Mouse (Mus musculus) forebrain, postnatal 0 days (tissue): Measurements from ENCODE around the gene Rprd2. TPM values are rescaled to one million over a fixed set of nuclear protein-coding genes. Genes with fewer than 3 reads are reported as not detected.

Source experiments
- ATAC-seq: fragments of 200-750 bp; cut with Nextera tagmentation; 2 replicates; pipeline ENCODE4 v1.8.0; 2017; ENCODE audit warnings: mild to moderate bottlenecking, moderate library complexity
- DNase-seq: peaks from one replicate; pipeline ENCODE4 v3.0.0-alpha.2; 2015
- H3K27ac ChIP-seq: fragments of 300-500 bp; sonication (generic); 2 replicates; pipeline ENCODE4 v1.5.1; 2014; ENCODE audit warnings: low read depth, mild to moderate bottlenecking, antibody characterized with exemption, low read length, moderate library complexity, mixed read lengths
- H3K27me3 ChIP-seq: fragments of 300-500 bp; sonication (generic); 2 replicates; pipeline ENCODE4 v1.6.1; 2014; ENCODE audit warnings: mild to moderate bottlenecking, low read length, mixed read lengths; ENCODE audit not compliant: insufficient read depth
- H3K36me3 ChIP-seq: fragments of 300-500 bp; sonication (generic); 2 replicates; pipeline ENCODE4 v1.6.1; 2014; ENCODE audit warnings: mild to moderate bottlenecking, moderate library complexity; ENCODE audit not compliant: insufficient read depth
- H3K4me1 ChIP-seq: fragments of 300-500 bp; sonication (generic); 2 replicates; pipeline ENCODE4 v1.6.1; 2014; ENCODE audit warnings: antibody characterized with exemption; ENCODE audit not compliant: insufficient read depth
- H3K4me2 ChIP-seq: fragments of 300-500 bp; sonication (generic); 2 replicates; pipeline ENCODE4 v1.6.1; 2014; ENCODE audit warnings: low read depth, mild to moderate bottlenecking, moderate library complexity
- H3K4me3 ChIP-seq: fragments of 300-500 bp; sonication (generic); 2 replicates; pipeline ENCODE4 v1.5.1; 2014; ENCODE audit warnings: low read depth, low read length, mixed read lengths
- H3K9ac ChIP-seq: fragments of 300-500 bp; sonication (generic); 2 replicates; pipeline ENCODE4 v1.6.1; 2014; ENCODE audit warnings: mild to moderate bottlenecking
- H3K9me3 ChIP-seq: fragments of 300-500 bp; sonication (generic); 2 replicates; pipeline ENCODE4 v1.6.1; 2016; ENCODE audit warnings: low read length
- CTCF ChIP-seq: sonication (generic); IDR thresholded peaks from 2 replicates; pipeline ENCODE4 v1.5.1; 2016; ENCODE audit warnings: antibody characterized with exemption, control low read depth, low read depth
- WGBS: fragments of 180-500 bp; shearing (Covaris S2); extraction: QIAGEN DNeasy Blood & Tissue Kit; methylation state at CpG from one replicate; pipeline ENCODE4 v1.1.7; 2014; 5-methylcytosine and 5-hydroxymethylcytosine counted together
- polyA plus RNA-seq: library from polyadenylated mRNA; unstranded; fragments of >200 nt; fragmentation: Nextera tagmentation; extraction: Ambion mirVana; gene quantifications from 2 replicates; pipeline ENCODE4 v1.2.1, GENCODE M21; 2015
- total RNA-seq: library from RNA; depleted of rRNA; stranded (reverse); fragments of >200 nt; gene quantifications from 2 replicates; pipeline ENCODE4 v1.2.3, GENCODE M21; 2014; rRNA removed

The Rprd2 gene
- total RNA-seq (32.2 and 43.7 TPM in 2 replicates), polyA plus RNA-seq (17.2 and 21.0 TPM in 2 replicates)

DNA sequence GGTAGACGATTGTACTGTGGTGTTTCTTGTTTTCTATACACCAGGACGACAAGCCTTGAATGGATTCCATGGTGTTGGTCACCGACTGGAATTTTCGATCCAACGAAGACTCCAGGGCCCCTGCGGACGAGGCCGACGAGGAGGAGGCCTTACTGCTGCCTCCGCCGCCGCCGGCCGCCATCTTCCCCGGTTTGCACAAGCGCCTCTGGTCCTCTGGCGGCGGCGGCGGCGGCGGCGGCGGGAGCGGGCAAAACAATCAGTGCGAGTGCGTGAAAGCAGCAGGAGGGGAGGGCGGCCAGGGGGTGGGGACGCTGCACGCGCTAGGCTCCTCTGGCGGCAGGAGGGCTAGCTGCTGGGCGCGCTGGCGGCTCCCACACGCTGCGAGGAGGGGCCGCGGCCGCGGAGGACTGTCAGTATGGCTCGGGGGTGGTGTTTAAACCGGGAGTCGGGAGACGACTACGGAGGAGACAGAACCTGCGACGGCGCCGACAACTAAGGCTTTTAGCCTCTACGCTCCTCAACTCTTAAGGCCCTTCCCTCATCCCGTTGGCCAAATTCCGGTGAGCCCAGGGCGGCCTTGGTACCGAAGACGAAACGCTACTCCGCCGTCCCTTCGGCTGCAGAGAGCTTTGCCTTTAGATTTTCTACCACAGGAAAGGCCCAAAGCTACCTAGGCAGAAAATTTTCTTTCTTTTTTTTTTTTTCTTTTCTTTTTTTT lies at the start of gene Rprd2:
TSS of gene Rprd2 (minus strand) at position 293 of the 718 bp plus-strand sequence.
- Histone ChIP-seq H3K27ac (peak within 1 kb of the TSS; percentile 100), H3K4me2 (peak within 1 kb of the TSS; percentile 61), H3K4me1 (peaks cover 27% of the 10 kb centered on the region; the same call in 1 of the 2 replicates), H3K4me3 (peak within 1 kb of the TSS; percentile 53), H3K9ac (peak within 1 kb of the TSS; percentile 96), H3K9me3 (no peaks in the 10 kb centered on the region), H3K36me3 (no peaks in the 10 kb centered on the region), H3K27me3 (no peaks in the 10 kb centered on the region)
- peak; percentile 26; the same call in 1 of the 2 replicates for TF ChIP-seq CTCF
- peak; percentile 87 for DNase-seq
- WGBS: under 1% methylated on average over 58 of the region's 60 CpGs
- ATAC-seq: peak; percentile 49

GRCm38 (mm10) chr3:95867408-95867807 lies 48.7 kb upstream of the Rprd2 start:
- Histone ChIP-seq H3K36me3 (peaks cover 23% of the 10 kb centered on the region; the same call in 1 of the 2 replicates), H3K4me3 (no peak overlapping the region), H3K27ac (no peak overlapping the region), H3K4me1 (peaks cover 12% of the 10 kb centered on the region), H3K9me3 (no peaks in the 10 kb centered on the region), H3K9ac (no peak overlapping the region), H3K4me2 (no peak overlapping the region), H3K27me3 (no peaks in the 10 kb centered on the region)
- ATAC-seq (no peak), DNase-seq (no peak)
- no peak for TF ChIP-seq CTCF
- WGBS: 95% methylated on average over 2 of the region's 2 CpGs

DNA sequence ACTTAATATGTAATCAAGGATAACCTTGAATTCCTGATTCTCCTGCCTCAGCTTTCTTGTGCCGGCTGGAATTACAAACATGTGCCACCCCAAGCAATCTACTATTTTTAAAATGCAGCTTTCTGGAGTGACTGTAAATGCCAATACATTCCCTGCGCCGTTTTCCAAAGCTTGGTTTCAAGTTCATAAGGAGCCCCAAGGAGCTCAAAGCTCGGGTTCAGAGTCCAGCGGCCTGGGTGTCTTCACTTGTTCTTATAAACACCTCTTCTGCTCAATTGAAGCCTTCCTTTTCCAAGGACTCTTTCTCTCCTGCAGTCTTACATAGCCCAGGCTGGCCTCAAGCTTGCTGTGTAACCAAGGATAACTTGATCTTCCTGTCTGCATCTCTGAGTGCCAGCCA lies 47.4 kb upstream of the Rprd2 start:
- TF ChIP-seq CTCF: no peak
- peaks cover 6% of the 10 kb centered on the region; the same call in 1 of the 2 replicates for H3K4me1 ChIP-seq
- no peaks in the 10 kb centered on the region for H3K27me3 ChIP-seq
- no peak for DNase-seq
- H3K4me3 ChIP-seq: no peak overlapping the region
- no peak overlapping the region for H3K9ac ChIP-seq
- no peaks in the 10 kb centered on the region for H3K9me3 ChIP-seq
- H3K27ac ChIP-seq: no peak overlapping the region
- WGBS: 88% methylated on average over 5 of the region's 5 CpGs
- no peak for ATAC-seq
- H3K4me2 ChIP-seq: no peak overlapping the region
- peaks cover 23% of the 10 kb centered on the region; the same call in 1 of the 2 replicates for H3K36me3 ChIP-seq

DNA sequence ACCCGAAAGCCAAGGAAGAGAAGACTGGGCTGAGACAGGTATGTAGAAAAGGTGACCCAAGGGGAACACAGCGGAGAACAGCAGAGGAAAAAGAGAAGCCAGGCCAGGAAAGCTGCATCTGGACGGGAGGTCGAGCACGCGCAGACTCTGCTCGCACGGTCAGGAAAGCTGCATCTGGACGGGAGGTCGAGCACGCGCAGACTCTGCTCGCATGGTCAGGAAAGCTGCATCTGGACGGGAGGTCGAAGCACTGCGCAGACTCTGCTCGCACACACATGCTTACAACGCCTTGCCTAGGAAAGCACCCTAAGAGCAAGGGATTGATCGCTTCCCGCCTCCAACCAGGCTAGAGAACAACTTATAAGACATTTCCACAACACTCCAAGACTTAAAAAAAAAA lies 46.9 kb upstream of the Rprd2 start:
- H3K4me1 ChIP-seq: peaks cover 2% of the 10 kb centered on the region; the same call in 1 of the 2 replicates
- no peak overlapping the region for H3K27ac ChIP-seq
- H3K9me3 ChIP-seq: no peaks in the 10 kb centered on the region
- WGBS: 96% methylated on average over 20 of the region's 20 CpGs
- H3K4me2 ChIP-seq: no peak overlapping the region
- no peak overlapping the region for H3K4me3 ChIP-seq
- TF ChIP-seq CTCF: no peak
- H3K36me3 ChIP-seq: peaks cover 23% of the 10 kb centered on the region; the same call in 1 of the 2 replicates
- ATAC-seq: no peak
- no peak overlapping the region for H3K9ac ChIP-seq
- H3K27me3 ChIP-seq: no peaks in the 10 kb centered on the region
- DNase-seq: no peak

DNA sequence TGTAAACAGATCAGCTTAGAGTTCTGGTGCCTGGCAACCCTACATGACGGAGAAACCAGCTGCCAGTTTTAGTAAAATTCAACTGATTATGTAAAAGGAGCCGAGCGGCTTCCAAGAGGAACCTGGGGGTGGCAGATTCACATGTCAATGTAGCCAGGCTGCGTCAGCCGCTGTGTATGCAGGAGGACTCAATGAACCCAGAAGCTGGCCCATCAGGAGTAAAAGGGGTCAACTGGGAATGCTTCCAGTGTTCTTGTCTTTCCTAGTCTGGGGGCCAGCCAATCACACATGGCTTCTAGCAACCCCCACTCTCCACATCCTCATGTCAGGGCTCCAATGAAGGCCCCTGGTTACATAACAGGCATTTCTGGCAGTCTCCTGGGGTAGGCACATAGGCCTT lies 46.4 kb upstream of the Rprd2 start:
- ATAC-seq (no peak), DNase-seq (no peak)
- WGBS: 87% methylated on average over 5 of the region's 5 CpGs
- Histone ChIP-seq H3K9me3 (no peaks in the 10 kb centered on the region), H3K36me3 (peaks cover 23% of the 10 kb centered on the region; the same call in 1 of the 2 replicates), H3K4me2 (no peak overlapping the region), H3K4me3 (no peak overlapping the region), H3K27ac (no peak overlapping the region), H3K9ac (no peak overlapping the region), H3K4me1 (no peaks in the 10 kb centered on the region), H3K27me3 (no peaks in the 10 kb centered on the region)
- TF ChIP-seq CTCF: no peak

- 85% methylated on average over 7 of the region's 7 CpGs for WGBS
These were observed 44.9 kb upstream of the Rprd2 start for GRCm38 (mm10) chr3:95863578-95863977.

GRCm38 (mm10) chr3:95861796-95862195 lies 43.1 kb upstream of the Rprd2 start:
- Histone ChIP-seq H3K9ac (no peak overlapping the region), H3K4me3 (no peak overlapping the region), H3K9me3 (no peaks in the 10 kb centered on the region), H3K27me3 (no peaks in the 10 kb centered on the region), H3K27ac (no peak overlapping the region), H3K4me1 (no peaks in the 10 kb centered on the region), H3K4me2 (no peak overlapping the region), H3K36me3 (peaks cover 14% of the 10 kb centered on the region; the same call in 1 of the 2 replicates)
- ATAC-seq (peak; percentile 83), DNase-seq (peak; percentile 81)
- 28% methylated on average over 2 of the region's 2 CpGs for WGBS
- peak; percentile 81 for TF ChIP-seq CTCF

More at GRCm38 (mm10) chr3:95863578-95863977, 44.9 kb upstream of the Rprd2 start:
- ATAC-seq: no peak
- no peak for DNase-seq
- no peaks in the 10 kb centered on the region for H3K27me3 ChIP-seq
- no peak overlapping the region for H3K4me2 ChIP-seq
- no peak overlapping the region for H3K27ac ChIP-seq
- H3K36me3 ChIP-seq: peaks cover 18% of the 10 kb centered on the region; the same call in 1 of the 2 replicates
- no peak for TF ChIP-seq CTCF
- no peaks in the 10 kb centered on the region for H3K4me1 ChIP-seq
- H3K9ac ChIP-seq: no peak overlapping the region
- no peak overlapping the region for H3K4me3 ChIP-seq
- no peaks in the 10 kb centered on the region for H3K9me3 ChIP-seq
